Mouse (Mus musculus): ENCODE data around the gene Gm11569.
"Not testable (repeated sequence)": the region's sequence is repeated elsewhere in the genome, so short reads cannot be mapped to it uniquely, and the experiment has no call there.

Gene Gm11569

GRCm38 (mm10) chr11:99798832-99799231 is at the start of gene Gm11569:
Gene Gm11569, minus strand, starts transcription at chr11:99798932.
- not testable (repeated sequence) for DNase-seq

- no peak for DNase-seq
These were observed 48.0 kb upstream of the Gm11569 start for GRCm38 (mm10) chr11:99846746-99847145.

GRCm38 (mm10) chr11:99842185-99842584 is 43.5 kb upstream of the Gm11569 start:
- no peak for DNase-seq

GRCm38 (mm10) chr11:99837966-99838365 is 39.2 kb upstream of the Gm11569 start, which contains the start of gene 2300003K06Rik:
Gene 2300003K06Rik, minus strand, starts transcription at chr11:99838066.
- DNase-seq = no peak

GRCm38 (mm10) chr11:99815566-99815965 is 16.8 kb upstream of the Gm11569 start, which contains the start of gene Gm11564:
Gene Gm11564, minus strand, starts transcription at chr11:99815666.
- not testable (repeated sequence) for DNase-seq

- DNase-seq = not testable (repeated sequence)
These were observed 11.1 kb upstream of the Gm11569 start, which contains the start of gene Krtap4-13 for GRCm38 (mm10) chr11:99809792-99810191. Gene Krtap4-13, minus strand, starts transcription at chr11:99809892.

GRCm38 (mm10) chr11:99804346-99804745 is 5.6 kb upstream of the Gm11569 start, which contains the start of gene Gm11554:
Gene Gm11554, minus strand, starts transcription at chr11:99804446.
- DNase-seq = not testable (repeated sequence)

- DNase-seq = no peak
These were observed 5.4 kb downstream of the Gm11569 start, which contains the start of gene Gm11596 for GRCm38 (mm10) chr11:99793367-99793766. Gene Gm11596, minus strand, starts transcription at chr11:99793467.

- not testable (repeated sequence) for DNase-seq
These were observed 13.8 kb downstream of the Gm11569 start, which contains the start of gene Krtap4-9 for GRCm38 (mm10) chr11:99784900-99785299. Gene Krtap4-9, plus strand, starts transcription at chr11:99785200.

GRCm38 (mm10) chr11:99780604-99781003 is 18.1 kb downstream of the Gm11569 start, which contains the start of gene Krtap4-8:
Gene Krtap4-8, minus strand, starts transcription at chr11:99780704.
- no peak for DNase-seq

- DNase-seq = no peak
These were observed 20.3 kb downstream of the Gm11569 start for GRCm38 (mm10) chr11:99778401-99778800.

- DNase-seq = not testable (repeated sequence)
These were observed 25.9 kb downstream of the Gm11569 start, which contains the start of gene Gm11595 for GRCm38 (mm10) chr11:99772813-99773212. Gene Gm11595, minus strand, starts transcription at chr11:99772913.

- DNase-seq = no peak
These were observed 30.3 kb downstream of the Gm11569 start for GRCm38 (mm10) chr11:99768410-99768809.

GRCm38 (mm10) chr11:99758877-99759276 is 39.9 kb downstream of the Gm11569 start:
- no peak for DNase-seq

Measured in liver (tissue).